Mouse (Mus musculus): ENCODE data around the gene Fancg. TPM values are rescaled to one million over a fixed set of nuclear protein-coding genes. Genes with fewer than 3 reads are reported as not detected.
A peak's percentile ranks its signal among the peaks of the same experiment; 100 is the strongest.

Fancg gene
- 1 to 10 TPM; 1.7 to 2.8 (median 2.2) TPM for total RNA-seq (2022)

DNA sequence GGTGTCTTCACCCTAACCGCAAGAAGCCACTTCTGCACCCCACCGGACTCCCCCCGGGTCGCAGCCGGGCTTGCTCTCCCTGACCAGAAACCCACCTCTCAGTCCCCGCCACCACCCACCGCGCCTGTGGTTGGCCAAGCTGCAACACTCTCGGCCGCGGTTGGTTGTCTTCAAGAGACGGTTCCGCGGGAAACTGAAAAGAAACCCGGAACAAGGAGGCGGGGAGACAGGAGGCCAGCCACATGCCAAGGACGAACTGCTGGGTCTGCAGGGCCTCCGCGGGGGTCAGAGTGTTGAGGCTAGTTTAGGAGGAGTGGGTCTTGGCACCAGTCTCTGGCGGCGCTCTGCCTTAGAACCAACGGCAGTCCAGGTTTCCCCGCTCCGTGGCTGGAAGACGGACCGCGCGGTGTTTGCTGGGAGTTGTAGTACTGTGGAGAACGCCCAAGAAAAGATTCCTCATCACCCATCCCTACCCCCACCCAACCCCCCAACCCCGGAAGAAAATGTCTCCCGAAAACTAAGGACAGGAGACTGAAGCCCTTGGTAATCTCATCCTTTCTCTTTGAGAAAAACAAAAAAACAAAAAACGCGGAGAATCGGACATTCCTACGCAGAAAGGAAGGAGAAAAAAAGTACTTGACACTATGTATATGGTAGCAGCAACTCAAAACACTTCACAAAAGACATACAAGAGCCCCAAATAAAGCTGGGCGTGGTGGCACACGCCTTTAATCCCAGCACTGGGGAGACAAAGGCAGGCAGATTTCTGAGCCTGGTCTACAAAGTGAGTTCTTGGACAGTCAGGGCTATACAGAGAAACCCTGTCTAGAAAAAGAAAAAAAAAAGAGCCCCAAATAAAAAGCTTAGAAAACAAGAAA lies at the start of gene Fancg:
Gene Fancg (minus strand): TSS at position 346 of the 878 bp plus-strand sequence.
- DNase-seq (ENCODE audit: low spot score), result peak; percentile 88

DNA sequence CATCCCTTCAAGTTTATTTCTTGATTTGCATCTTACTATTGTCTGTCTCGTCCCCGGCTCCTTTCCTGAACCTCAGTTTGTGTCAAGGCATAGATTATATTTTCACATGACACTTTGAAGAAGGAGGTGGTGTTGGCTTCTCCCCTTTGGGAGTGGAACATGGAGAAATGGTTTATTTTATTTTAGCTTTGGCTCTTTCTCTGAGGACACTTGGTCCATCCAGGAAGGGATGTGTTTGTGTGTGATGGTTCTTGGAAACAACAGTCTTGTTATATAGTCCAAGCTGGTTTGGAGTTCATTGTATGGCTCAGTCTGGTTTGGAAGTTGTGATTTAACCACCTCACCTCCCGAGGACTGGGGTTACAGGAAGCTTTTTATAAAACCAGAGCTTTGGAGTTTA lies 49.4 kb upstream of the Fancg start:
- no peak for DNase-seq (ENCODE audit: low spot score)

DNA sequence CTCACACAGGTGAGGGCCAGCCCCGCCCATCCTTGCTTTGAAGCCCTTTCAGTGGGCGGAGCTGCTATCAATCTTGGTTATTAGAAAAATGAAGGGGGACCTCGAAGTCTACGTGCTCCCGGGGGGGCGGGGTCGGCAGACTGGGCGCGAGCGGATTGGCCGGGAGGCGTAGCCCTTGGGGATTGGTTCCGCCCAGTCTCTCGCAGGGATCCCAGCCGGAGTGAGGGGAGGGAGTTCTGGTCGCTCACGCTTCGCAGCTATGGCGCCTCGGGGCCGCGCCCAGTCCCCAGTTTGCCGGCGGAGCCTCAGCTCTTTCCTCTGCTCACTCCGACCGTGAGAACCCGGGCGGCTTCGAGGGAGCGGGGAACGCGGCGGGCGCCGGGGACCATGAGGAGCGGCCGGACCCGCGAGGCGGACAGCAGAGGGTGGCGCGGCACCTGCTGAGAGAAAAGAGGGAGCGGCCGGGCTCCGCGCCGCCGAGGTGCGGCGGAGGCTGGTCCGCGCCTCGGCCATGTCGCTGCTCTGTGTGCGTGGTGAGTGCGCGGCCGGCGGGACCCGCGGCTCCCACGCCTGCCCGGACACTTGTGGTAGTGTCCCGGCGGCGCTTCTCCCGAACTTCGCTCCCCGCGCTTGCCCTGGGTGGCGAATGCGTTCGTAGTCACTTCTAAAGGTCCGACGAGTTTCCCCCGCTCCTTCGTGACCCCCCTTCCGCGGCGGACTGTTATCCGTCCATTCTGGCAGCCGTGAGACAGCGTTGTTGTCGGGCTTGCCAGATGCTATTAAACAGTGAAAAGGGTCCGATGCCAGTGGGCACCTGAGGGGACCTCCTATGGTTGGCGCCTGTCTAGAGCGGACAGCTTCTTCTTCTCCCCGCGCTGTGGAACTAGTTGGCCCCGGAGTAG lies 48.7 kb upstream of the Fancg start, which contains the start of gene Unc13b:
Gene Unc13b (plus strand): TSS at position 201 of the 902 bp plus-strand sequence.
- peak; percentile 89 for DNase-seq (ENCODE audit: low spot score)

DNA sequence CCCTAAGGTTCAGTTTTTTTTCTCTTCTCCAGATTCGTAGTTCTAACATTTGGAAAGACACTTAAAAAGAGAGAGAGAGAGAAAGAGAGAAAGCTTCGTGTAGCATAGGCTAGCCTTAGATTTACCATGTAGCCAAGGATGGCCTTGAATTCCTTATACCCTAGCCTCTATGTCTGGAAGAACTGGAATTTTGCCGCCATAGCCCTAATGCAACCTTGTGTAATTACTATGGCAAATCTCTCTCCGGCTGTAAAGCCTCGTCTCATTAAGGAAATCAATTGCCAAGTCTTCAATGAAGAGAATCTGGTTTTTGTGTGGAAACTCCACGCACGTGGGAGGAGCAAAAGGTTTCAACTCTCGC lies 48.1 kb upstream of the Fancg start:
- no peak for DNase-seq (ENCODE audit: low spot score)

DNA sequence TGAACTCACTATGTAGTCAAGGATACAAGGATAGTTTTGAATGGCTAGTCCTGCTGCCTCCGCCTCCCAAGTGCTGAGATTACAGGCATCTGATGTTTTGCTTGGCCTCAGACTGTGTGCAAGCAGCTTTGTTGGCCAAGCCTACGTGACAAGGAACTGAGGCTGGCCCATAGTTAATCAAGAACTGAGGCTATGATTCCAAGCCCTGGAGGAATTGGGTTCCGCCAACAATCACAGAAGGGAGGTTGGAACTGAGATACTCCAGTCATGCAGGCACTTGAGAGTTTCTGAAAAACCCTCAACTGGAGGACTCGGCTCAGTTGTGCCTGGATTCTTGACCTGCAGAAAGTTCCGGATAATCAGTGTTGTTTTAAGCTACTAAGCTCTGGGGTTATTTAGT lies 47.3 kb upstream of the Fancg start:
- no peak for DNase-seq (ENCODE audit: low spot score)

DNA sequence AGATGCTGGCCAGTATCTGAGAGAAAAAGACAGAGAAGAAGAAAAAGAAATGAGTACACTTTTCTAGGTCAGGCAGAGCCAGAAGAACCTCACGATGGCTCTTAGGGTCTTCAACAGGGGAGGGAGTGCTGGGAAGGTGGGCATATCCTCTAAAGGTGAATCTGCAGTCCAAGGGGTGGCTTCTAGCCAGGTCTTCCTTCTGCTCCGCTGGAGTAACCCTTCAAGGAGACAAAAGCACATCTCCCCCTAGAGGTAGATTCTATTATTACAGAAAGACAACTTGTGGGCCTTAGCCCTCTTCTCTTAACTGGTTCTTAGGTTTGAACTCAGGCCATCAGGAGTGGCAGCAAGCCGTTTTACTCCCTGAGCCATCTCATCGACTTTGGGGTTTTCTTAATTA lies 42.3 kb upstream of the Fancg start:
- DNase-seq (ENCODE audit: low spot score), result peak; percentile 78

DNA sequence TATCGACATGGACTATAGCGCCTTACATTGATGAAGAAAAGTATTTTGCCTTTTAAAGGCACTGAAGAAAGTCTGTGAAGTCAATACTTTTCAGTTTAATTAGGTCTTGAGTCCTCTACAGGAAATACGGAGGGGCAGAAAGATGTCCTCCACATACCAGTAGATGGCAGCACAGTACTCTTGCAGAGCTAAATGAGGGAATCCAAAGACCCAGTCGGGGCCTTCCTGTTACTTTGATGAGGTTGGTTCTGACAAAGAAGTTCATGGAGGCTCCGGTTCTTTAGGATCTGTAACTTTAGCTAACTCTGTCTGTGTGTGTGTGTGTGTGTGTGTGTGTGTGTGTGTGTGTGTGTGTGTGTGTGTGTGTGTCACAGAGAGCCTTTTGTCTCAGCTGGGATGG lies 36.9 kb upstream of the Fancg start:
- peak; percentile 89 for DNase-seq (ENCODE audit: low spot score)

DNA sequence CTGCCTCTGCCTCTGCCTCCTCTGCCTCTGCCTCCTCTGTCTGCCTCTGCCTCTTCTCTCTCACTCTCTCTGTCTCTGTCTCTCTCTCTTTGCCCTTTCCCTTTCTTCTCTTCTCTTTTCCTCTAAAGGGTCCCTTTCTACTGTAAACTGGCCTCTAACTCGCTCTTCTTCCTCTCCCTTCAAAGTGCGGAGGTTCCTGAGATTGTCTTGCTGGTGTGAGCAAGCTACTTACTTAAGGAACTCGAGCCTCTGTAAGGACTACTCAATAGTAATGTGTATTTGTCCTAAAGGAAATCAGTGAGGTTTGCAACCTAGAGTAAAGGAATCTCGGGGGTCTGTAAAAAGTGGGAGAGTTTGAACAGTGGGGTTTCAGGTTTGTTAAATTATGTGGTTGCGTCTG lies 36.3 kb upstream of the Fancg start:
- no peak for DNase-seq (ENCODE audit: low spot score)

DNA sequence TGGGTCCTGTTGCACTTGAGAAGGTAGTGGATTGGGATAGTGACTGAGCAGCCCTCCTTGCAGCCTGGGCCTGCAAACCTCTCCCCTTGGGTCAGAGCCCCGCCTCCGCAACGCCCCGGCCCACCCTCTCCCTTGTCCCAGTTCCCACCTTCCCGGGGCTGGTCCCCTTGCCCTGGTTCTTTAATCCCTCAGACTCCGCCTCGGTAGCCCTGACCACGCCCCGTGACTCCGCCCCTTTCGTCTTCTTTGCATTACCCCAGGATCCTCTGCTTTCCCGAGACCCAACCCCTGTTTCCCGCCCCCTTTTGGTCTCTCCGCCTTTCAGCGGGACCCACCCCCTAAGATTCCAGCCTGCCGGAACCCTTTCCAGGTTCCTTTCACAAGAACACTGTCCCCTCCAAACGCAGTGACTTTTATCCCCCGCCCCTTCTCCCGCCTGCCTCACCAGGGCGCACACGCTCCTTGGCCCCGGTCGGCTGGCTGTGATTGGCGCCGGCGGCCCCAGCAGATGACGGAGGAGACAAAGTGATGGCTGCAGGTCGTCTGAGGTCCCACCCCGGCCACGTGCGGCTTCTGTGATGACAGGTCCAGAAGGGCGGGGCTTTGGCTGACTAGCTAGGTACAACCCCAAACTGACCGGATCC lies 35.5 kb upstream of the Fancg start, which contains the start of gene Fam214b:
Gene Fam214b (minus strand): TSS at position 562 of the 644 bp plus-strand sequence.
- peak; percentile 100 for DNase-seq (ENCODE audit: low spot score)

DNA sequence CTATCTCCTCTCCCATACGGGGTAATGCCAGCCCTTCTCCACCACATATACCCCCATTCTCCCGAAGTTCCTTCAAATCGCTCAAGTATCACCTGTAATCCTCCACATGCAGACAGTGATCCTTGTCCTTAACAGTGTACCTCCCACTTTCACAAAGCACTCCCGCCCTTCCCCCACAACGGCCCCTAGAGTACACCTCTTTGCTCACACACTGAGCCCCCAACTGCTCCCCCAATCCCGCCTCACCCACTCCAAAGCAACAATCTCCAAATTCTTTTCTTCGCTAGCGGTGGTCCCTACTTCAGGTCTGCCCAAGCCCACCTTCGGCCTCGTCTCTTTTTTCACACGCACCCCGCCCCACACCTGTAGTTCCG lies 35.0 kb upstream of the Fancg start:
- DNase-seq (ENCODE audit: low spot score), result no peak

DNA sequence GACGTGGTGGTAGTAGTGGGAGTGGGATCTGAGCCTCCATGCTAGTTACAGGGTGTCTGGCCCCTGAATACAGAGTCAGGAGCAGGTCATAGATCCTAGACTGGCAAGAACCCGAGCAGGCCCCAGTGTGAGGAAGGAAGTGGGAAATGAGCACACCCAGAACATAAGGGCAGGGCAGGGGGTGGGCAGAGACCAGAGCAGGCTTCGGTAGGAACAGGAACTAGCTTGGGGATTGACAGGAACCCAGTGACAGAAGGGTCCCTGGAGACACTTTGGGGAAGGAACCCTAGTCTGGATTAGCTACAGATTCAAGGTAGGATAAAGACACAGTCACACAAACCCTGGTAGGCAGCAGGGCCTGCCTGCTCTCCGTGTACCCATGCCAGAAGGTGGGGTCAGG lies 34.4 kb upstream of the Fancg start:
- peak; percentile 64 for DNase-seq (ENCODE audit: low spot score)

DNA sequence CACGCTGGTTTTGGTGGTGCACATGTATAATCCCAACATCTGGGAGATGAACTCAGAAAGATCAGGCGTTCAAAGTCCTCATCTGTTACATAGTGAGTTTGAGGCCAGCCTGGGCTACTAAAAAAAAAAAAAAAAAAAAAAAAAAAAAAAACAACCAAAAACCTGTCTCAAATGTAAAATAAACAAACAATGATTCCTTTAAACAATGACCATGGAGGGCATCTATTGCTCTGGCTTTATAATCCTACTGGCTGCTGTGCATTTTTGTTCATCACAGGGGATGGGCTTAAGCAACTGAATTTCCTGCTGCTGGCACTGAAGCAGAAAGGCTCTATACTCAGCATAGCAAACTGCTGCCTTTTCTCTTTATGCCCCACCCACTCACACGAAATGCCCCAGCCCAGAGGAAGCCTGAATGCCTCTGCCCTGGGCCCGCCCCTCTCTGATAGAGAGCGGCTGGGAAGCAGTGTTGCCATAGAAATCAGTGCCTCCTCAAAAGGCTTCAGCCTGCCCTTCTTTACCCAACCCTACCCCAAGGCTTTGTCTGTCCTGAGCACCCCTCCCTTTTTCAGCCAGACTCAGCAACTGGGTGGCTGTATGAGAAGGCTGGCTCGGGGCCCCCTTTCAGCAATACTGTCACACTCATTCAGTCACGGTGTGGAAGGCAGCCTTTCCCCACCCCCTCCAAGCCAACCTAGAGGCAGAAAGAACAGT lies 33.5 kb upstream of the Fancg start:
- DNase-seq (ENCODE audit: low spot score), result peak; percentile 62

DNA sequence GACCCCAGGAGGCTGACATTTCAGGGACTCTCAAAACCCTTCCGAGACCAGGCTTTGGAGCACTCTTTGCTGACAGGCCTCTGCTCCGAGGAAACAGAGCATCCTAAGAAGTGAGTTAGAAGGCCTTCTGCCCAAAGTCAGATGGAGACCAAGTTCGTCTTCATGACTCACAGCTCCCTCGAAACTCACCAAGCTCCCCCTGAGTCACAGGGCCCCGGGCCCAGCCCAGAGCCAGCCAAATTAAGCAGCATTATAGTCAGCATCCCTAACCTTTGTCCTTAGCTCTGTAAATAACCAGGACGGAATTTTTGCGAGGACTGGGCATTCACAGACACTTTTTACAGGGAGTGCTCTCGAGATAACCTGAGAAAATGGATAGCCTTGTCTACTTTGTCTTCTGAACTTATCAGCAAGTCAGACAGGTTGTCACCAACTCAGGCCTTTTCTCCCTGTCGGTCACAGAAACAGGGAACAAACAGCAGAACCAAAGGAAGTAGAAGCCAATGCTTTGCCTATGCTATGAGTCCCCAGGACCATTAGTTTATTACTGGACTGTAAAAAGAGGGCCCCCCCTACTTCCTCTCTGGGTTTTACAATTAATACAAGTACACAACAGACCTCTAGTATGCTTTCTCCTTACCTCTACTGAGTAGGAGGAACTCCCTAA lies 30.7 kb upstream of the Fancg start:
- DNase-seq (ENCODE audit: low spot score), result no peak

DNA sequence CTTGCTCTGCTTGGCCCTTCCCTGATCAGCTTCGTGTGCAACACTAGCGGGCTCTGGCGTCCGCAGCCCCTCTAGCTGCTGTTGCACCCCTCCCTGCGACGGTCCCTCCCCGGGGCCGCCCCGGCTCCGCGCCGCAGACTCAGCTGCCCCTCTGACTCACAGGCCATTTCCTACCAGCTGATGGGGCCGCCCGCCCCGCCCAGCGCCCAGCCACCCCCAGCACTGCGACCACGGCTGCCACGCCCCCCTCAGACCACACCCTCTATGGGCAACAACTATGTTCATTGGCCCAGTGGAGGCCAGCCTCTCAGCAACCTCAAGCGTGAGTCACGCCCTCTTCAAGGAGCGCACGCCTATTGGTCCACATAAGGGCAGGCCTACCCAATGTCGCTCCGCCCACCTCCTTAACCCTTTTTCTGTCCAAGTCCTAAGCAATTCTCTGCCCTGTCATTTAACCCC lies 29.8 kb upstream of the Fancg start:
- peak; percentile 95 for DNase-seq (ENCODE audit: low spot score)

DNA sequence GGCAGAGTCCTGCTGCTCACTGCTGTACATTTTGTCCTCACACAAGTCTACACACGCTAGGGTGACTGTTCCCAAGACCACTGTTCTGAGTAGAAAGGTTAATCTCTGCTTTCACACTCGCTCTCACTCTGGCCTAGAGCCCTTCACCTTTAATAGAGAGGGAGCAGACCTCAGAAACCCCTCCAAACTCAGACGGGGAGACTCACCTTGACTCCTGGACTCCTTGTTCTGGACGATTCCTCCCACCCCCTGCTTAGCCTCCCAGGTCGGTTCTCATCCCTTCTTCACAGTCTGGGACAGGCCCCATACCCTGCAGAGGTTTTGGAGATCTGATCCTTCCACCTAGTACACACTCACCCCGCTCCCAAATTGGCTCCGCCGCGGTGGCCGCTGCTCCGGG lies 29.3 kb upstream of the Fancg start:
- DNase-seq (ENCODE audit: low spot score), result no peak

DNA sequence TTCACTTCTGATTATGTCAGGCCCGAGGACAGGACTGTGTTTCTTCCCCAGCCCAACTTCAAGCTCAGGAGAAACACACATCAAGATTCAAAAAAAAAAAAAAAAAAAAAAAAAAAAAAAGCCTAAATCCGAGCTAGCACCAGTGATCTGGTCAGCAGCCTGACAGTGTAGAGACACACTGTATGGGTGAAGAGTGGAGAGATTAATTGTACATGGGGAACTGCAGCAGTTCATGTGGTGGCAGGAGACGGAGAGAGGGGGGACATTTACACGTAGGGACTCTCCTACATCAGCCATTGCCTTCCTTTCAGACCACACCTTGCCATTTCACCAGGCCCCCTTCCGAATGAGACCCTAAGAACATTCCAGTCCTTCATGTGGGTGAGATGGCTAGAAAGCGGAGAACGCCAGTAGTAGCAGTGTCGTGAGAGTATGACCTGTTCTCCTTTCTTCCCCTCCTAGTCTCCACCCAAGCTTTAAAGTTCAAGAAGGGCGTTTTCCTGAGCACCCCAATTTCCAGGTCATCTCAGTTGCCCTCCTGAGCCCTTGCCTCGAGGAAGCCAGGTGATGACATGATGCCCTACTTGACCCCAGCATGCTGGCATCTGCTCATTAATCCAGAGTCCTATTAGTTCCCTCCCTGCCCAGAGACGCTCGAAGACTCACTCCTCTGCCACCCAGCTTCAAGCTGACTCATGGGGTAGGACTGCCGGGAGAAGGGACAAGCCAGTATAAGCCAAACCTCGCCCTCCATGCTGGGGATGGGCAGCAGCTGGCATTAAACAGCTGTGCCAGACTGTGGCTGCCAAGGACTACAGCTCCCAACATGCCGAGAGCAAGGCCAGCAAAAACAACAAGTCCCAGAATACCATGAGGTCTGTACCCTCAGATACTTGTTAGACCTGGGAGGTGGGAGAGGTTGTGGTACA lies 28.5 kb upstream of the Fancg start:
- no peak for DNase-seq (ENCODE audit: low spot score)

DNA sequence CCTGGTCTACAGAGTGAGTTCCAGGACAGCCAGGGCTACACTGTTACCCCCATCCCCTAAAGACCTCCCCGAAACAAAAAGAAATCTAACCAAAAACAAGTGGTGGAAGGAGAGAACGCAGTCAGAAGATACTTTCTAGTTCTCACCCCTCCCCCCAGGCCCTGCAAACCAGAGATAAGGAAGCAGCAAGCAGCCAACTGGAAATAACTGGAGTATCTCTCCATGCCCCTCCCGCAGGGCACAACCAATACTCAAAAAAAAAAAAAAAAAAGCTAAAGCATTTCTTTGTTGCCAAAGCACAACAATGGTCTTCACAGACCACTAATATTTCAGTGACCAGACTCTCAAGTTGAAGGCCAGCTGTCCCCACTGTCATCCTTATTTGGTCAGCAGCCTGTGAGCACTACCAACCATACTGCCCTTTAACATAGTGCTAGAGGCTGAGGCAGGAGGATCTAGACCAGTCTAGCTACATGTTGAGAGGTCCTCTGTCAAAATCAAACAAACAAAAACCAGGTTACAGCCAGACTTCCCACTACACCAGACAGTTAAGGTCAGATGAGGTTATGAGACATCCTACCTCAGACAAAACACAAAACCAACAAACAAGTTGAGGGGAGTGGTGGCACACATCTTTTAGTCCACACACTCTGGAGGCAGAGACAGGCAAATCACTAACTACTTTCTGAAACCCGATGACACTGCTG lies 27.7 kb upstream of the Fancg start:
- DNase-seq (ENCODE audit: low spot score), result no peak

DNA sequence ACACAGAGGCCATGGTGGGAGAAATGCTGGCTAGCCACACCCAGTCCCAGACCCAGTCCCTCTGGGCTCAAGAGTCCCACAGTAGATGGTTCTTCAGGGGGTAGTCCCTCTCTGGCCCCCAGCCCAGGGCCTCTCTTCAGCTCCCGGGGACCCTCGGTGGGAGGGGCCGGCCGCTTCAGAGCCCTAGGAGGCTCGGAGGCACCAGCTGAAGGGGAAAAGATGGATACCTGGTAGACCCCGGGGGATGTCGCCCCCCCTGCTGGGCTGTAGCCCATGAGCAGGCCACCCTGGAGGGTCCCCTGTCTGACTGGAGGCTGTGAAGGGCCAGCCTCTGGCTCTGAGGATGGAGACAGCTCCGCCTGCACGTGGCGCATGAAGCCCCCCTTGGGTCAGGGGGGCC lies 26.1 kb upstream of the Fancg start:
- no peak for DNase-seq (ENCODE audit: low spot score)

DNA sequence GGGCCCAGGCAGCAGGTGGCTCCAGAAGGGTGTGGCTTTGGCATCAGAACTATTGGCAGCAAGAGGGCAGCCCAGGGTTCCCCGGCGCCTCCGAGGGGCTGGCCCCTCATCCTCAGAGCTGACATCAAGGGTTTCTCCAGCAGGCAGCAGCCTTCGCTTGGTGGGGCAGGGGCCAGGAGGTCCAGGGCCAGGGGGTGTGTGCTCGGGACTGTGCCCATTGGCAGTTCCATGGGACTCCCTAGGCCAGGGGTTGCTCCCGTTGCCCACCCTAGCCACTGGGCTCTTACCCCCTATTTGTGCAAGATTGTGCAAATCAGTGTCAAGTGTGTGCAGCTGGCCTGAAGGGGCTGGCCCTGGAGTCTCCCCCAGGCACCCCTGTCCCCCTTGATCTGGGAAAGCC lies 25.5 kb upstream of the Fancg start:
- no peak for DNase-seq (ENCODE audit: low spot score)
